Mouse (Mus musculus): Measurements from ENCODE around the gene Sema5b. TPM values are rescaled to one million over a fixed set of nuclear protein-coding genes. Genes with fewer than 3 reads are reported as not detected.

Sema5b gene
- total and polyA plus RNA-seq, 2 experiments from 2014 or later, result 12.8 to 30.1 TPM

DNA sequence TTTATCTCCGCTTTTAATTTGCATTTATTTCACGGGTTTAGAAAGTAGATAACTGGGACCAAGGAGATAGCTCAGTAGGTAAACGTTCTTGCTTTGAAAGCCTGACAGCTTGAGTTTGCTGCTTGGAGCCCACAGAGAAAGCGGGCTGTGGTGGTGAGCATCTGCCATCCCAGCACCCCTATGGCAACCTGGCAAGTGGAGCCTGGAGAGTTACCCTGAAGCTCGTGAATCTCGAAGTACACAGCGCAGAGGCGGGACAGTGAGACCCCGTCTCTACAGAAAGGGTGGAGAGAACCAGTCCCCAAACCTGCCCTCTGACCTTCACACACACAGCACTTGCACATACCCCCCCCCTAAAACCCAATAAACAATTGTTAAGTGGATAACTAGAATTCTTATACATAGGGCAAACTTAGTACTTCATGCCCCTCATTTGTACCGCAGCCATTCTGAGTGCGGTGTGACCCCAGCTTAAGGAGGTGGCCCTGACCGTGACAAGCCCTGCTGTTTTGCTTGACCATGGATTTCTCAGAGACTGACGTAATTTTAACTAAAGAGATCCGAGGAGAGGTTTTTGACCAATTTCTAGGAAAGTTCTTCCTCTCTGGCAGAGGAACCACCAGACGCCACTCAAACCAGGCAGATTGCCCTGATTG, 27.4 kb downstream of the Sema5b start:
- Histone ChIP-seq H3K4me1 (ENCODE audit: insufficient read depth) (peaks cover 13% of the 10 kb centered on the region), H3K36me3 (ENCODE audit: insufficient read depth) (no peaks in the 10 kb centered on the region), H3K27ac (ENCODE audit: low read depth, low read length) (no peak overlapping the region), H3K9me3 (ENCODE audit: low read length) (no peaks in the 10 kb centered on the region), H3K4me3 (ENCODE audit: low read depth, low read length) (no peak overlapping the region), H3K4me2 (ENCODE audit: low read depth) (no peak overlapping the region), H3K9ac (no peak overlapping the region), H3K27me3 (ENCODE audit: insufficient read depth, low read length) (no peaks in the 10 kb centered on the region)
- WGBS, result 59% methylated on average over 15 of the region's 15 CpGs
- TF ChIP-seq CTCF (IDR thresholded peaks at IDR 0.05; ENCODE audit: low read depth), result no peak
- ATAC-seq (no peak), DNase-seq (no peak)

DNA sequence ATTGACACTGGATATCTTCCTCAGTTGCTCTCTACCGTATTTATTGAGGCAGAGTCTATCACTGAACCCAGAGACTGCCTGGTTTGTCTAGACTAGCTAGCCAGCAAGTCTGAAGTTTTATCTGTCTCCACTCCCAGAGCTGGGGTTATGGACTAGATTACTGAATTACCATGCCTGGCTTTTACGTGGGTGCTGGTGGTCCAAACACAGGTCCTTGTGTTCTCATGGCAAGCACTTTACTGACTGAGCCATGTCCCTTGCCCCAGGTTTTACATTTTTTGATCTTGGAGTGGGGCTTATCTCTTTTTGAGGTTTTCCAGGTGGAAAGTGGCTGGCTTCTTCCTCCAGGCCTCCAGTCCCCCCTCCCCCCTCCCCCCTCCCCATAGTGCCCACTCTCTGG, 28.4 kb downstream of the Sema5b start:
- no peak for TF ChIP-seq CTCF (IDR thresholded peaks at IDR 0.05; ENCODE audit: low read depth)
- H3K4me3 ChIP-seq (ENCODE audit: low read depth, low read length), result no peak overlapping the region
- DNase-seq (no peak), ATAC-seq (no peak)
- no peaks in the 10 kb centered on the region for H3K36me3 ChIP-seq (ENCODE audit: insufficient read depth)
- H3K4me1 ChIP-seq (ENCODE audit: insufficient read depth), result peaks cover 13% of the 10 kb centered on the region
- no peaks in the 10 kb centered on the region for H3K9me3 ChIP-seq (ENCODE audit: low read length)
- WGBS, result 70% methylated on average over 2 of the region's 2 CpGs
- H3K27ac ChIP-seq (ENCODE audit: low read depth, low read length), result no peak overlapping the region
- H3K4me2 ChIP-seq (ENCODE audit: low read depth), result no peak overlapping the region
- no peak overlapping the region for H3K9ac ChIP-seq
- no peaks in the 10 kb centered on the region for H3K27me3 ChIP-seq (ENCODE audit: insufficient read depth, low read length)

DNA sequence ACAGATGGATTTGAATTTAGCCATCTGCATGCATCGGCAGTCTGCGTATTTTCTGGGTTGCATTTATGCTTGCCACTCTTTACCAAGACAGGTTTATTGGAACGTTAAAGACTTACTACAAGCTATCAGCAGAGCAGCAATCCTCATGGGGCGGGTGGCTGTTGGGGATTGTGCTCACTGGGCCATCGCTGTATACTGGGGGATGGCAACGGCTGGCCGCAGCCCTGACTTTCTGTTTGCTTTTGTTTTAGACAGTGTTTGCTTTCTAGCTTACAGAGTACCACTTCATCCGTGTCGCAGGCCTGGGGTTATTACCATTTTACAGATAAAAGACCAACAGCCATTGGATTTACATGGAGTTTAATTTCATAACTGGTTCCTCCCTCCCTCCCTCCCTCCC, 28.8 kb downstream of the Sema5b start:
- no peak overlapping the region for H3K4me3 ChIP-seq (ENCODE audit: low read depth, low read length)
- H3K4me1 ChIP-seq (ENCODE audit: insufficient read depth), result peaks cover 10% of the 10 kb centered on the region

DNA sequence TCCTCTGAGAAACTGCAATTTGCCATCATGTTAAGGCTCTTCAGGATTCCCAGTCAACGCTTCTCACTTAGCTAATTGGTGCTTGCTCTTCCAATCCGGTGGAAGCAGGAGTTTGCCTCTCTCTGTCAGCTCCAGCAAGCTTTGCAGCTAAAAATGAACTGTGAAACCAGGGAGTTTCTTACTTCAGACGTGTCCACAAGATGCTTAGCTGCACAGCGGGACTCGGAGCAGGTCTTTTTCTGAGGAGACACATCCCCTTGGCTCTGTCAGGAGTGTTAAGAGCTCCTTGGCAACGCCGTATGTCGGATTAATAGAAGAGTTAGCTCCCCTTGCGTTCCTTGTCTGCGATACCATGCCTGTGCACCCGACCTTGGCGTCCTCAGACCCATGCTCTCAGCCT, 29.7 kb downstream of the Sema5b start:
- Histone ChIP-seq H3K4me3 (ENCODE audit: low read depth, low read length) (peak overlapping the region; percentile 7; the same call in 1 of the 2 replicates), H3K9ac (0 out of 2 replicates have a peak overlapping the region, but pooled peaks have one; percentile 22), H3K27me3 (ENCODE audit: insufficient read depth, low read length) (no peaks in the 10 kb centered on the region), H3K9me3 (ENCODE audit: low read length) (no peaks in the 10 kb centered on the region), H3K27ac (ENCODE audit: low read depth, low read length) (no peak overlapping the region), H3K4me1 (ENCODE audit: insufficient read depth) (0 out of 2 replicates have a peak, but pooled peaks cover 6% of the 10 kb centered on the region), H3K36me3 (ENCODE audit: insufficient read depth) (no peaks in the 10 kb centered on the region), H3K4me2 (ENCODE audit: low read depth) (peak overlapping the region; percentile 30)
- ATAC-seq, result peak; percentile 88
- 39% methylated on average over 12 of the region's 12 CpGs for whole genome bisulfite sequencing
- TF ChIP-seq CTCF (IDR thresholded peaks at IDR 0.05; ENCODE audit: low read depth), result no peak
- peak; percentile 73 for DNase-seq

More for the DNA sequence above, 28.8 kb downstream of the Sema5b start:
- H3K9me3 ChIP-seq (ENCODE audit: low read length), result no peaks in the 10 kb centered on the region
- no peak overlapping the region for H3K4me2 ChIP-seq (ENCODE audit: low read depth)
- ATAC-seq (no peak), DNase-seq (no peak)
- no peaks in the 10 kb centered on the region for H3K27me3 ChIP-seq (ENCODE audit: insufficient read depth, low read length)
- no peak overlapping the region for H3K27ac ChIP-seq (ENCODE audit: low read depth, low read length)
- no peaks in the 10 kb centered on the region for H3K36me3 ChIP-seq (ENCODE audit: insufficient read depth)
- 51% methylated on average over 9 of the region's 9 CpGs for WGBS
- TF ChIP-seq CTCF (IDR thresholded peaks at IDR 0.05; ENCODE audit: low read depth), result no peak
- H3K9ac ChIP-seq, result no peak overlapping the region

DNA sequence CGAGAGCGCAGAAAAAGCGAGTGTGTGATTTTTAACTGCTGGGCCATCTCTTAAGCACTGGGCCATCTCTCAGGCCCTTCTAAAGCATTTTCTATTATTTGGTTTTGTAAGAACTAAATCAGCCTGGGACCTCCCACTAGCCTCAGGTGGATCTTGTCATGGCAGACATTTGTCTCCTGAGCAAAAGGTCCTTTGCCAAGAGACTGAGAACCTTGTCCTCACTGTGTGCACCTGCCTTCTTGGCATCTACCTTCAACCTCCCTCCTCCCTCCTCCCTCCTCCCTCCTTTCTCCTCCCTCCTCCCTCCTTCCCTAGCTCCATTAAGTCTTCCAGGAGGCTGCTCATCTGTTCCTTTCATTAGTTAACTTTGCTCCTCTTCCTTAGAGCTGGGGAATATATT, 32.6 kb downstream of the Sema5b start:
- Histone ChIP-seq H3K9me3 (ENCODE audit: low read length) (no peaks in the 10 kb centered on the region), H3K36me3 (ENCODE audit: insufficient read depth) (no peaks in the 10 kb centered on the region), H3K27me3 (ENCODE audit: insufficient read depth, low read length) (no peaks in the 10 kb centered on the region), H3K9ac (no peak overlapping the region), H3K4me3 (ENCODE audit: low read depth, low read length) (no peak overlapping the region), H3K27ac (ENCODE audit: low read depth, low read length) (no peak overlapping the region), H3K4me2 (ENCODE audit: low read depth) (no peak overlapping the region), H3K4me1 (ENCODE audit: insufficient read depth) (0 out of 2 replicates have a peak, but pooled peaks cover 6% of the 10 kb centered on the region)
- ATAC-seq, result no peak
- TF ChIP-seq CTCF (IDR thresholded peaks at IDR 0.05; ENCODE audit: low read depth), result no peak
- WGBS, result 97% methylated on average over 3 of the region's 3 CpGs
- no peak for DNase-seq

DNA sequence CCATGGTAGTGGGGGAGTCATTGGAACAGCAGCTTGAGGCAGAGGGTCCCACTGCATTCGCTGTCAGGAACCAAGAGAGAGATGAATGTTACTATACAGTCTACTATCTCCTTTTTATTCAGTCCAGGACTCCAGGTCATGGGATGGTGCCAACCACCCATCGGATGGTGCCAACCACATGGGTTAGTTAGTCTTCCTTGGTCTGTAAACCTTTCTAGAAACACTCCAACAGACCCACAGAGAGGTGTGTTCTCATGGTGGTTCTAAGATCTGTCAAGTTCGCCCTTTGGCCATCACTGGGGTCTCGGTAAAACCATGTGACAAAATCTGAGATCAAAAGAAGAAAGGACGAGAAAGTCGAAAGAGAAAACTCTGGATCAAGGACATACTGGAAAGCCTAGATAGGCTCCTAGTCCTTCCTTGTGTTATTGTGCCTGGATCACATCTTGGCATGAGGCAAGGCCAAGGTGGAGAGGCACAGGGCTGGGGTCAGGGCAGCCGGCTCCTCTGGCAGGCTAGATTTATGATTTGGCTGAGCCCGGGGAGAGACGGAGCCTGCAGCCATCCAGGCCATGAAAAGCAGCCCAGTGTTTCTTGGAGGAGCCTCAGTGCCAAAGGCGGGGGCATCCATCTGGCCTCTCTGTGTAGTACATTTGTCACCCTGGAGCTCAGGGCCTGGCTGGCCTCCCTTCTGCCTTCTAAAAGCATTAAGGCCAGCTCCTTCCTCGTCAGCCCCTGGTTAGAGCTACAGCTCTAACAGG, 36.4 kb downstream of the Sema5b start:
- Histone ChIP-seq H3K27ac (ENCODE audit: low read depth, low read length) (no peak overlapping the region), H3K9ac (no peak overlapping the region), H3K36me3 (ENCODE audit: insufficient read depth) (no peaks in the 10 kb centered on the region), H3K9me3 (ENCODE audit: low read length) (no peaks in the 10 kb centered on the region), H3K27me3 (ENCODE audit: insufficient read depth, low read length) (no peaks in the 10 kb centered on the region), H3K4me2 (ENCODE audit: low read depth) (no peak overlapping the region), H3K4me3 (ENCODE audit: low read depth, low read length) (no peak overlapping the region), H3K4me1 (ENCODE audit: insufficient read depth) (peaks cover 8% of the 10 kb centered on the region)
- ATAC-seq, result peak; percentile 42; the same call in 1 of the 2 replicates
- 72% methylated on average over 11 of the region's 11 CpGs for WGBS
- DNase-seq, result no peak
- no peak for TF ChIP-seq CTCF (IDR thresholded peaks at IDR 0.05; ENCODE audit: low read depth)

DNA sequence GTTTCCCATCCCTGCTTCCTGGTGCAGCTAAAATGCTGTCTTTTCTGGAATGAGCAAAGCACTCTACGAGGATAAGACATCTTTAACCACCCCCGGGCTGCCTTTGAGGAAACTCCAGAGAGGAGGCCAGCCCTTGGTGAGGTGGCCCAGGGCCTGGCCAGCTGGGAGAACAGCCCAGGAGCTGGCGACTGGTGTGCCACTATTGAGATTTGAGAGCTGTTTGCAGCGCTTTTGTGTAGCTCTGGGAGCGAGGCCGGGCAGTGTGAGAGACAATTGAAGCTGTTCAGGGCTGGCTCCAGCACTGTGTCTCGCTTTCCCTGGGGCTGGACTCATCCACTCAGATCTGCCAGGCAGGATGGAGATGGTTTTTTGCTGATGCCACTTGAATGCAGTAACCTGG, 40.4 kb downstream of the Sema5b start:
- no peak overlapping the region for H3K4me2 ChIP-seq (ENCODE audit: low read depth)
- ATAC-seq, result peak; percentile 70

More for the DNA sequence above, 40.4 kb downstream of the Sema5b start:
- no peaks in the 10 kb centered on the region for H3K36me3 ChIP-seq (ENCODE audit: insufficient read depth)
- WGBS, result 9% methylated on average over 7 of the region's 7 CpGs
- no peak for TF ChIP-seq CTCF (IDR thresholded peaks at IDR 0.05; ENCODE audit: low read depth)
- H3K27ac ChIP-seq (ENCODE audit: low read depth, low read length), result peak overlapping the region; percentile 51
- peak; percentile 70 for DNase-seq
- no peak overlapping the region for H3K4me3 ChIP-seq (ENCODE audit: low read depth, low read length)
- no peaks in the 10 kb centered on the region for H3K9me3 ChIP-seq (ENCODE audit: low read length)
- H3K4me1 ChIP-seq (ENCODE audit: insufficient read depth), result peaks cover 13% of the 10 kb centered on the region
- H3K9ac ChIP-seq, result no peak overlapping the region
- H3K27me3 ChIP-seq (ENCODE audit: insufficient read depth, low read length), result no peaks in the 10 kb centered on the region
